Comparison of ENCODE assay signal across 7 mouse cellular contexts in the genomic region with DNA sequence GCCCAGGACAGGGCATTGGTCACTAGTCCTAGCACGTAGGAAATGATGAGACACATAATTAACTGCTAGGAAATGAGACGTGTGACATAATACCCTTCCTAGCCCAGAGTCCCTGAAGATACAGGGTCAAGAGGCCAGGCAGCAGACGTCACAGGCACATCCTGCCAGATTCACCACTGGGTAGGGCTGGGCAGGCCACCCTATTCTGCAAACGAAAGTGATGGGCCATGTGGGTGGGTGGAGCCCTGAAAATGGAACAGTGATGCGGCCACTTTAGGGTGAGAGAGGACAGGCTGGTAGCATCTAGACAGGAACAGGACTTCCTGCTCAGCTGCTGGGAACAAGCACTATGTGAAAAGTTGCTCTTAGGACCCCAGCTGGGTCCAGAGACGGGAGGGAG. TPM values are rescaled to one million over a fixed set of nuclear protein-coding genes. Genes with fewer than 3 reads are reported as not detected.
DNase-seq lines count a peak whose midpoint lies in the region; ATAC-seq and TF ChIP-seq lines count a peak whose summit lies in the region.

No protein-coding gene starts in this region.

- no peaks in the 10 kb centered on the region for H3K9me3 ChIP-seq in forebrain, embryonic 15.5 days

- peak overlapping the region; percentile 58; the same call in 1 of the 2 replicates for H3K27ac ChIP-seq in kidney, adult 2 months (ENCODE audit: insufficient read depth, low read depth, low read length)
- H3K27ac ChIP-seq in forebrain, embryonic 15.5 days (replicated peaks): no peak overlapping the region

- no peaks in the 10 kb centered on the region for H3K36me3 ChIP-seq in kidney, adult 2 months (ENCODE audit: control insufficient read depth, insufficient read depth, low read length)
- H3K36me3 ChIP-seq in forebrain, embryonic 15.5 days: no peaks in the 10 kb centered on the region

- ATAC-seq in forebrain, embryonic 15.5 days (replicated peaks): no peak

- H3K9ac ChIP-seq in forebrain, embryonic 15.5 days (replicated peaks): no peak overlapping the region

- TF ChIP-seq POLR2A in kidney, adult 2 months (IDR thresholded peaks at IDR 0.05; ENCODE audit: low read depth, low read length): no peak

- no peak overlapping the region for H3K4me2 ChIP-seq in forebrain, embryonic 15.5 days (replicated peaks)

- H3K27me3 ChIP-seq in kidney, adult 2 months (replicated peaks; ENCODE audit: control insufficient read depth, insufficient read depth, low read length): no peaks in the 10 kb centered on the region
- no peaks in the 10 kb centered on the region for H3K27me3 ChIP-seq in forebrain, embryonic 15.5 days

- peak; percentile 45 for DNase-seq in adipocyte (ENCODE audit: low spot score)
- DNase-seq in adrenal gland, postnatal 25 days: peak; percentile 66
- DNase-seq in kidney, adult 2 months: peak; percentile 91
- DNase-seq in lung, postnatal 14 days: peak; percentile 65
- DNase-seq in B cell, adult 2 months: no peak
- no peak for DNase-seq in retina, postnatal 1 day

- 0 out of 2 replicates have a peak, but pooled peaks cover 2% of the 10 kb centered on the region for H3K4me1 ChIP-seq in kidney, adult 2 months (ENCODE audit: control insufficient read depth, insufficient read depth, low read length)
- H3K4me1 ChIP-seq in forebrain, embryonic 15.5 days: 0 out of 2 replicates have a peak, but pooled peaks cover 6% of the 10 kb centered on the region

- 52% methylated on average over 6 of the region's 6 CpGs for WGBS in kidney, adult 2 months
- 68% methylated on average over 6 of the region's 6 CpGs for WGBS in forebrain, embryonic 15.5 days

- no peak overlapping the region for H3K4me3 ChIP-seq in kidney, adult 2 months (ENCODE audit: insufficient read depth, low read depth, low read length)
- H3K4me3 ChIP-seq in forebrain, embryonic 15.5 days: no peak overlapping the region

- no peak for TF ChIP-seq CTCF in kidney, adult 2 months (conservative IDR thresholded peaks at IDR 0.05; ENCODE audit: insufficient read depth, insufficient read length, low read depth, low read length)

RNA-seq across cellular contexts. Expression of gene Sema4c, which starts 13.5 kb away (rescaled TPM):
- total RNA-seq in adrenal gland, postnatal 25 days (2021): 19.7 and 24.2 TPM in 2 replicates
- 8.0 and 9.1 TPM in 2 replicates for polyA plus RNA-seq in kidney, adult 2 months (2012; rRNA removed)
- polyA plus RNA-seq in forebrain, embryonic 15.5 days (2015; fragmentation: Nextera tagmentation; extraction: Ambion mirVana): 38.2 and 38.6 TPM in 2 replicates

RNA-seq across cellular contexts. Expression of gene Ankrd39, which starts 24.4 kb away (rescaled TPM):
- 16.5 and 19.7 TPM in 2 replicates for total RNA-seq in adrenal gland, postnatal 25 days (2021)
- 16.8 and 22.6 TPM in 2 replicates for polyA plus RNA-seq in kidney, adult 2 months (2012; rRNA removed)
- 18.2 and 19.2 TPM in 2 replicates for polyA plus RNA-seq in forebrain, embryonic 15.5 days (2015; fragmentation: Nextera tagmentation; extraction: Ambion mirVana)

RNA-seq across cellular contexts. Expression of gene Gm42417, which starts 32.4 kb away (rescaled TPM):
- total RNA-seq in adrenal gland, postnatal 25 days (2021): not detected in 2 replicates
- not detected in 2 replicates for polyA plus RNA-seq in kidney, adult 2 months (2012; rRNA removed)
- polyA plus RNA-seq in forebrain, embryonic 15.5 days (2015; fragmentation: Nextera tagmentation; extraction: Ambion mirVana): 1.1 TPM in 1 of 2 replicates, not detected in the other

RNA-seq across cellular contexts. Expression of gene Ankrd23, which starts 34.9 kb away (rescaled TPM):
- 14.5 and 15.4 TPM in 2 replicates for total RNA-seq in adrenal gland, postnatal 25 days (2021)
- polyA plus RNA-seq in kidney, adult 2 months (2012; rRNA removed): 11.8 and 37.9 TPM in 2 replicates
- polyA plus RNA-seq in forebrain, embryonic 15.5 days (2015; fragmentation: Nextera tagmentation; extraction: Ambion mirVana): 12.0 and 14.4 TPM in 2 replicates

RNA-seq across cellular contexts. Expression of gene Cnnm3, which starts 60.0 kb away (rescaled TPM):
- 36.7 and 53.2 TPM in 2 replicates for total RNA-seq in adrenal gland, postnatal 25 days (2021)
- polyA plus RNA-seq in kidney, adult 2 months (2012; rRNA removed): 19.8 and 29.5 TPM in 2 replicates
- 5.2 and 5.9 TPM in 2 replicates for polyA plus RNA-seq in forebrain, embryonic 15.5 days (2015; fragmentation: Nextera tagmentation; extraction: Ambion mirVana)

Comparison
In these comparisons a context has a peak if more than half of its experiments do, and no peak if none do; other contexts are left out.
1. DNase-seq: peak in adipocyte (single experiment), adrenal gland, postnatal 25 days (single experiment), kidney, adult 2 months (single experiment) and lung, postnatal 14 days (single experiment); none in B cell, adult 2 months (0 of 2) and retina, postnatal 1 day (single experiment).